Mouse (Mus musculus) CD4-positive, CD25-positive, alpha-beta regulatory T cell (primary cell): ENCODE measurements around the gene Galnt9. TPM values are rescaled to one million over a fixed set of nuclear protein-coding genes. Genes with fewer than 3 reads are reported as not detected.

Experiments
- polyA plus RNA-seq: library from polyadenylated mRNA; unstranded; fragments of 100-300 nt; shearing (Covaris generic); gene quantifications from one replicate; pipeline ENCODE4 v1.2.1, GENCODE M21; 2017

Gene Galnt9
- 4.6 TPM for polyA plus RNA-seq

DNA sequence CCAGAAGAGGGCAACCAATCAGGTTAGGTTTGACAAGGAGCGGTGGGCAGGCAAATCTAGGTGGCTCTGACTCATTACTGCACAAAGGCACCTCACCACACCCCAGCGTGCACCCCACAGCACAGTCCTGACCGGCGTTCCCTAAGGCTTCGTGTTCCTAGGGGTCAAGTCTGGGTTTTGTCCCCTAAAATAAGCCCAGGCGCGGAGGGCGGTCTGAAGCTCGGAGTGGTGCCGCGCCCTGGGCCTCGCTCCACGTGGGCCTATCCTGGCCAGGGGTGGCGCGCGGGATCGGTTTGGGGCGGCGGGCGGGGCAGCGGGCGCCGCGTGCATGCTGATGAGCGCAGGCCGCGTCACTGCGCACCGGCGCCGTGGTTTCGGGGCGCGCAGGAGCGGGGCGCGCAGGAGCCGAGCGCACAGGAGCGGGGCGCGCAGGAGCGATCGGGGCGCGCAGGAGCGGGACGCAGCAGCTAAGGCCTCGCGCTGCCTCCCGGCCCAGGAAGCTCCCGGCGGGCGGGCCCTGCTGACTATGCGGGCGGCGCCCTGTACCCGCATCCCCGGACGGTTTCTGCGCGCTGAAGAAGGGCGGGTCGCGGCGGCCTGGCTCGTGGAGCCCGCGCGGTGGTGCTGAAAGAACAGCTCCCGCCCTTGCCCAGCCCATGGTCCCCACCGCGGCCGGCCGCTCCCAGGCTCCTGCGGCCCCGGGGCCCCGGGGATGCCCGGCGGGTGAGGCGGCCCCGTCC lies at the start of gene Galnt9:
TSS of gene Galnt9 (plus strand) at position 405 of the 740 bp plus-strand sequence.

GRCm38 (mm10) chr5:110652719-110653648 lies 108.8 kb downstream of the Galnt9 start, which contains the start of the genes Noc4l and Ddx51:
Noc4l (minus strand) TSS chr5:110653417.
Ddx51 (plus strand) TSS chr5:110653451.

Other genes starting within 250 kb of the Galnt9 start
- not detected for gene P2rx2, start 201.1 kb upstream of the Galnt9 start, polyA plus RNA-seq
- gene Lrcol1, start 199.6 kb upstream of the Galnt9 start, polyA plus RNA-seq: not detected
- 43.0 TPM for gene Fbrsl1, start 95.9 kb upstream of the Galnt9 start, polyA plus RNA-seq
- 85.3 TPM for gene Noc4l, start 109.1 kb downstream of the Galnt9 start, polyA plus RNA-seq
- 39.7 TPM for gene Ddx51, start 109.1 kb downstream of the Galnt9 start, polyA plus RNA-seq
- gene Ep400, start 226.4 kb downstream of the Galnt9 start, polyA plus RNA-seq: 57.8 TPM
- gene Pus1, start 236.3 kb downstream of the Galnt9 start, polyA plus RNA-seq: 36.1 TPM